Mouse (Mus musculus): ENCODE data around the gene Marc1.

The Marc1 gene

DNA sequence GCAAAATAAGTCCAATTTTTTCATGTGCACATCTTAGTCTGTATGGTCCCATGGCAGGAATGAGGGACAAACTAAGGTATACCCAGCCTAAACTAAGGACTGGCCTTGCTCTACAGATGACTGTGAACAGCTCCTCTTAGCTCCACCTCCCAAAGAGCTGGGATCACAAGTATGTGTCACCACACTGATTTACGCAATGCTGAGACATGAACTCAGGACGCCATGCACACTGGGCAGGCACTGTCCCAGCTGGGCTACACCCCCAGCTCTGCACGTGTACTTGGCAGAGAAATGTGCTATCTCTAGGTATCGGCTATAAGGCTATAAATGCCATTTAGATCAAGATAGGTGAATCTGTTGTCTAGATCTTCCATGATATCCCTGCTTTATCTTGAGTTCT is 49.1 kb downstream of the Marc1 start:
- peak; percentile 62 for DNase-seq (ENCODE audit: low spot score)

DNA sequence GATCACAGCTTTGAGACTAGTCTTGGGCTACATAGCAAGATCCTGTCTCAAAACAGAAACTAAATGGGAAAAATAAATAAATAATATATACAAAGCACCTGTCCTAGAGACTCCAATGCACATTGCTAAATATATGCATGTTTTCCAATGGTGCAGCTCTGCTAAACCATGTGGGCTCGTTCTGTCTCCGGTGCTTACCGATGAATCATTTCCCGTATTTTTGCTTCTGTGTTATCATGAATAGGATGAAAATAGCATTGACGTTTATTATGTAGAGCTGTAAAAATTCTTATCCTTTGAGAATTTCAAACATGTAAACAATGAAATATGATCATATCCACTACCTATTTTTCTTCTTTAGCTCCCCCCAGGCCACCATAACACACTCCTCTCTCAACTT is 58.4 kb downstream of the Marc1 start:
- no peak for DNase-seq (ENCODE audit: low spot score)

DNA sequence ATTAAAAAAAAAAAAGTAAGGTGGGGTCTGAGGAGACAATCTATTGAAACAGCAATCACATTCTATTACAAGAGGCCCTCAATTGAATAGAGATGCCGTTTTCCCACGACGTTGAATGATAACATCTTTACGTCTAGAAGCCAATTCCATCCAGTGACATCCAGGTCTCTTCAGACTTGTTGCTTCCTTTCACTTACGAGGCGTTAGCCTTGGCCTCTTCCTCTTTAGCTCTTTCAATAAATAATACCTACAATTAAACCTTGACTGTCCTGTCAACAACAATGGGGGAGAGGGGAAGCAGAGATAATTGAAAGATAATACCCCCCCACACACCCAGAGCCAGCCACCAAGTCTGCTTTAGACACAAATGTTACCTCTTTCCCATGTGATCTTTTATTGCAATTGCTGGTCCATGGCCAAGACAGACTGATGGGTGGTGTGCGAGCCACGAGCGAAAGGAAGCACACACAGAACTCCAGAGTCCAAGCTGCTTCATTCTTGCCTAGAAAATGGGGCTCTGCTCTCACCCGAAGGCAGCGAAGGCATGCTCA is 60.9 kb downstream of the Marc1 start:
- DNase-seq (ENCODE audit: low spot score) = no peak

DNA sequence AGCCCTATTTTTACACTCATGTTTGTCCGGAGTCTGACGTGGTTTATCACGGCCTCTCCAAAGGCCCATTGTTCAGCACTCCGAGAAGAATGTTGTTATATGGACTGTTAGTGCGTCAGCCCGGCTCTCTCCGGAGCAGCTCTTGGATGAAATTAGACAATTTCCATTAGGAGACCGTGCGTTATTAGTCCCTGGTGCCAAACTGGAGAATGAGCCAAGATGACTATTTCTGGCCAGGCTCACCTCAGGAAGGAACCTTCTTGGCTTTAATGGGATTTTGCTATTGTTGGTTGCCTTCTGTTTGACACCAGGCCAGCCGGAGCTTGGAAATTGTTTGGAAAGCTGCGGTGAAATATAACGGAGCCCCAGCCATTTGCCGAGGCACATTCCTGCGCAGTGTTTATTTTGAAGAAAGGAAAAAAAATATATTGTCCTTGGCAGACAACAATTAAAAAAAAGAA is 62.4 kb downstream of the Marc1 start:
- DNase-seq (ENCODE audit: low spot score) = no peak

DNA sequence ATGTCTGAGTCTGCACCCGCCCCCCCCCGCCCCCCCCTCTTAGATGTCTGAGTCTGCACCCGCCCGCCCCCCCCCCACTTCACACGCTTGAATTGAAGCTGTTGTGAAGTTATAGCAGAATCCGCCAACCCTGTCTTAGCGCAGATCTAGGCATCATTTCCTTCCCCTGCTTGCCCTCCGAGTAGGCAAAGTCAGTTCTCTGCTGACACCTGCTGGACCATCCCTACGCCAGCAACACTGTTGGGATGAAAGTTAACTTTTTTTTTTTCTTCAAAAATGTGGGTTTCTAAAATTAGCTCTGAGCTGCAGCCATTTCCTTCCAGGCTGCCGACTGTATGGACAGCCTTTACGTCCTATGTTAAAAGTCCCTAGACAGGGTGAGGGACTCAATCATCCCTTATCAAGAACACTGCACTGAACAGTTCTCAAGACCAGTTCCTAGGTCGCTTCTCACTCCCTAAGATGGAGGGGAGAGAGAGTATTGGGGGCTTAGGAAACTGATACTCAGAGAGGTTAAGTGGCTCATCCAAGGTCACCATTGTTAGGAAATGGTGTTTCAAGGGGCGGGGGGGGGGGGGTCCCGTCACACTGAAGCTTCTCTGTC is 73.1 kb downstream of the Marc1 start:
- peak; percentile 81 for DNase-seq (ENCODE audit: low spot score)

DNA sequence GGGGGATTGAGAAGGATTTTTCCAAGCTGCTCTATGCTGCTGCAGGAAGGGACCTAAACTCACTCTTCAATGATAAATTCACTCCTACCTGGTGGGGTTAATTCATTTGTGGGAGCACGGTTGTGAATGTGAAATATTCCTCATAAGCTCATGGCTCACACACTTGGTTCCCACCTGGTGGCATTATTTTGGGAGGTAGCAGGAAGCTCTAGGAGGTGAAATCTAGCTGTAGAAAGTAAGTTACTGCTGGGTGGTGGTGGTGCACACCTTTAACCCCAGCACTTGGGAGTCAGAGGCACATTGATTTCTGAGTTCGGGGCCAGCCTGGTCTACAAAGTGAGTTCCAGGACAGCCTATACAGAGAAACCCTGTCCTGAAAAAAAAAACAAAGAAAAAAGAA is 73.9 kb downstream of the Marc1 start:
- DNase-seq (ENCODE audit: low spot score) = no peak

Data from adipocyte (in vitro differentiated cells).